Mouse (Mus musculus) CH12.LX (cell line): ENCODE results near the gene Myo3b. TPM values are rescaled to one million over a fixed set of nuclear protein-coding genes. Genes with fewer than 3 reads are reported as not detected.

ENCODE experiments used
- DNase-seq: peaks from one replicate; pipeline ENCODE4 v3.0.0-alpha.2; 2013; ENCODE audit errors: extremely low read depth
- H3K27ac ChIP-seq: 2 replicates; pipeline ENCODE4 v1.5.1; 2012; ENCODE audit warnings: low read depth, mild to moderate bottlenecking, control low read depth, moderate library complexity; ENCODE audit not compliant: insufficient read depth
- H3K27me3 ChIP-seq: replicated peaks from 2 replicates; pipeline ENCODE3; 2012; ENCODE audit warnings: inconsistent platforms
- H3K36me3 ChIP-seq, 2 experiments: replicated peaks in 1 of 2; 2 replicates each; pipeline versions ENCODE3 to v1.6.1; 2012; ENCODE audit warnings: inconsistent platforms in 1 of 2, low read length in 1 of 2, mild to moderate bottlenecking in 1 of 2, mixed read lengths in 1 of 2, moderate library complexity in 1 of 2; ENCODE audit not compliant: control insufficient read depth in 1 of 2, insufficient read depth in 1 of 2
- H3K4me1 ChIP-seq, 2 experiments: 2 replicates each; pipeline ENCODE4 v1.6.1; 2012; ENCODE audit warnings: inconsistent platforms in 1 of 2, moderate library complexity in 1 of 2; ENCODE audit not compliant: insufficient read depth in 2 of 2, control insufficient read depth in 1 of 2
- H3K4me2 ChIP-seq: 2 replicates; pipeline ENCODE4 v1.6.1; 2012; ENCODE audit warnings: low read depth, mild to moderate bottlenecking, control low read depth; ENCODE audit not compliant: poor library complexity, insufficient read depth, severe bottlenecking
- H3K4me3 ChIP-seq, 3 experiments: fragments of 150-350 bp in 1 of 3; sonication (generic) in 1 of 3; replicated peaks in 1 of 3; 2 replicates each; pipeline versions ENCODE3 to v1.5.1; 2011 to 2012; ENCODE audit warnings: low read depth in 2 of 3, low read length in 2 of 3, mild to moderate bottlenecking in 2 of 3, moderate library complexity in 2 of 3, control low read depth in 1 of 3, improper control_type of control experiment in 1 of 3, inconsistent platforms in 1 of 3, mixed read lengths in 1 of 3; ENCODE audit not compliant: poor library complexity in 1 of 3
- H3K79me2 ChIP-seq: replicated peaks from 2 replicates; pipeline ENCODE4 v1.6.1; 2012; ENCODE audit warnings: mild to moderate bottlenecking, moderate library complexity; ENCODE audit not compliant: control insufficient read depth, poor library complexity, insufficient read depth, severe bottlenecking; ENCODE audit errors: extremely low read depth
- H3K9ac ChIP-seq: 2 replicates; pipeline ENCODE4 v1.6.1; 2012; ENCODE audit warnings: low read depth, mild to moderate bottlenecking, control low read depth, moderate library complexity; ENCODE audit not compliant: insufficient read depth
- H3K9me3 ChIP-seq: replicated peaks from 2 replicates; pipeline ENCODE3; 2012; ENCODE audit warnings: low read length, inconsistent platforms, mixed read lengths
- CHD1 ChIP-seq: IDR thresholded peaks from 2 replicates; pipeline ENCODE4 v1.6.1; 2012; ENCODE audit warnings: low read depth, low read length, improper control_type of control experiment, inconsistent platforms
- CHD2 ChIP-seq: IDR thresholded peaks from 2 replicates; pipeline ENCODE4 v1.6.1; 2011; ENCODE audit warnings: low read length, improper control_type of control experiment
- CTCF ChIP-seq, 2 experiments: IDR thresholded peaks in 1 of 2; conservative IDR thresholded peaks in 1 of 2; 2 replicates each; pipeline ENCODE4 v1.5.1; 2011 to 2012; ENCODE audit warnings: low read depth in 2 of 2, low read length in 2 of 2, improper control_type of control experiment in 1 of 2, inconsistent platforms in 1 of 2, mild to moderate bottlenecking in 1 of 2, moderate library complexity in 1 of 2
- EP300 ChIP-seq: IDR thresholded peaks from 2 replicates; pipeline ENCODE4 v1.6.1; 2011; ENCODE audit warnings: low read length, improper control_type of control experiment
- ETS1 ChIP-seq: conservative IDR thresholded peaks from 2 replicates; pipeline ENCODE4 v1.6.1; 2012; ENCODE audit warnings: low read depth, mild to moderate bottlenecking, inconsistent platforms, low read length, improper control_type of control experiment, moderate library complexity
- GABPA ChIP-seq: IDR thresholded peaks from 2 replicates; pipeline ENCODE4 v1.6.1; 2012; ENCODE audit warnings: low read depth, low read length, improper control_type of control experiment, inconsistent platforms; ENCODE audit not compliant: insufficient replicate concordance
- HCFC1 ChIP-seq: IDR thresholded peaks from 2 replicates; pipeline ENCODE4 v1.6.1; 2012; ENCODE audit warnings: low read depth, mild to moderate bottlenecking, inconsistent platforms, low read length, improper control_type of control experiment
- MAFK ChIP-seq: IDR thresholded peaks from 2 replicates; pipeline ENCODE4 v1.6.1; 2011; ENCODE audit warnings: low read length, improper control_type of control experiment; ENCODE audit not compliant: insufficient replicate concordance
- NELFE ChIP-seq: IDR thresholded peaks from 2 replicates; pipeline ENCODE4 v1.6.1; 2011; ENCODE audit warnings: low read depth, low read length, improper control_type of control experiment
- PAX5 ChIP-seq: IDR thresholded peaks from 2 replicates; pipeline ENCODE4 v1.6.1; 2012; ENCODE audit warnings: low read length, inconsistent platforms, mixed read lengths
- POLR2A ChIP-seq: IDR thresholded peaks from 2 replicates; pipeline ENCODE4 v1.6.1; 2011; ENCODE audit warnings: low read depth, mild to moderate bottlenecking, improper control_type of control experiment, low read length
- RCOR1 ChIP-seq: conservative IDR thresholded peaks from 2 replicates; pipeline ENCODE4 v1.6.1; 2012; ENCODE audit warnings: low read depth, mild to moderate bottlenecking, inconsistent platforms, low read length, improper control_type of control experiment
- TBP ChIP-seq: conservative IDR thresholded peaks from 2 replicates; pipeline ENCODE4 v1.6.1; 2011; ENCODE audit warnings: low read depth, low read length, improper control_type of control experiment
- TCF12 ChIP-seq: IDR thresholded peaks from 2 replicates; pipeline ENCODE4 v1.6.1; 2014; ENCODE audit warnings: low read depth, mild to moderate bottlenecking, inconsistent platforms, low read length, improper control_type of control experiment
- ZC3H11A ChIP-seq: IDR thresholded peaks from 2 replicates; pipeline ENCODE4 v1.6.1; 2012; ENCODE audit warnings: low read depth, mild to moderate bottlenecking, inconsistent platforms, low read length, improper control_type of control experiment
- ZMIZ1 ChIP-seq: IDR thresholded peaks from 2 replicates; pipeline ENCODE4 v1.6.1; 2012; ENCODE audit warnings: low read depth, mild to moderate bottlenecking, inconsistent platforms, low read length, improper control_type of control experiment
- dilution Hi-C: fragments of 300-500 bp; cut with MboI; formaldehyde crosslinking; loops from 2 replicates; pipeline ENCODE4 v1.14.3; 2020; ENCODE audit warnings: low sequenced_read_pairs; ENCODE audit not compliant: extremely low pct_unique_long_range_greater_than_20kb, extremely low pct_ligation_motif_present
- in situ Hi-C: fragments of 300-500 bp; cut with MboI; formaldehyde crosslinking; loops from 3 replicates; pipeline ENCODE4 v1.14.3; 2019; ENCODE audit warnings: low sequenced_read_pairs, low pct_ligation_motif_present, low pct_unique_long_range_greater_than_20kb, mixed read lengths
- polyA plus RNA-seq: library from polyadenylated mRNA; unstranded; fragments of >175 nt; gene quantifications from 2 replicates; pipeline ENCODE4 v1.2.1, GENCODE M21; 2012; ENCODE audit warnings: low read depth; ENCODE audit not compliant: insufficient read length
- total RNA-seq, 2 experiments: library from RNA; depleted of rRNA; stranded (reverse); fragments of 300-350 nt in 1 of 2; fragments of >200 nt in 1 of 2; gene quantifications; 2 replicates each; pipeline ENCODE4 v1.2.3; 2012 to 2014

The Myo3b gene
- total and polyA plus RNA-seq, 3 experiments, result 0.63 to 0.76 (median 0.64) TPM

DNA sequence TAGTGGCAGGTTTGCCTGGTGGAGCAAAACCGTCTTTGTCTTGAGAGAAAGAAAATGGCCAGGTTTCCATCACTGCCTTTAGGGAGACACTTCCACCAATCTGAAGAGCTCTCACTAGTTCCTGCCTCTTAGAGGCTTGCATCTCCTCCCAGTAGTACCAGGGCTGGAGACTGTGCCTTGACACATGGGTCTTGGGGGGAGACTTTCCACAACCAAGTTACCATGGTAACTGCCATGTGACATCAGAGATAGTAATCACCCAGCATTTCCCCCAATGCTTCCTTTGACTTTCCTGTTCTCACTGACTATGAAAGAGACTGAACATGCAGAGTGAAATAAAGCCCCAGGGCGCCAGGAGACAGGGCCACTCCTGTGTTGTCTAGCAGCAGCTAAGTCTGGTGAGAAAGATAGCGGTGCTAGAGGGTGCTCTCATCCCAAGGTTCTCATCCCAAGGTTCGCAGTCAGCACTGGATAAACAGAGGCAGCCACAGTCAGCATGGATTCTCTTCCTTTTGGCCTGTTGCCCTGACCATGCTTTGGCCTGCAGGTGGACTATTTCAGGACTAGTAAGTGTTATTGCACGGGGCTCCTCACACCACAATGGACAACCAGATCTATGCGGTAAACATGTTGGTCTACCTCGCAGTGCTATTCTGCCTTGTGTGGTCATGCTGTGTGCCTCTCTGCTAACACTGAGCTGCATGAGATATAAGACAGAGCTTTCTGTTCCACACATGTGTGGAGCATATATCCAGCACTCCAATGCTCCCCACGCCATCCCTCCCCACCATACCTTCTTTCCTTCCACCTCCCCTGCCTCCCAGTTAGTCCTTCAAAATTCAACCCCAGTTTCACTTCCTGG lies 223.0 kb downstream of the Myo3b start:
- dilution Hi-C loops, result no loop called here
- in situ Hi-C loops, result no loop called here
- Histone ChIP-seq H3K9me3 (no peaks in the 10 kb centered on the region), H3K4me1 (peaks cover 0 to 8% of the 10 kb centered on the region in 2 experiments; a peak in 1 of 4 replicates), H3K27me3 (no peaks in the 10 kb centered on the region), H3K79me2 (no peaks in the 10 kb centered on the region), H3K4me3 (no peak overlapping the region), H3K36me3 (no peaks in the 10 kb centered on the region), H3K9ac (no peak overlapping the region), H3K27ac (no peak overlapping the region), H3K4me2 (no peak overlapping the region)
- DNase-seq, result no peak
- TF ChIP-seq HCFC1, result no peak
- peak in 1 of 2 experiments; percentile 22; a peak in 1 of 4 replicates for TF ChIP-seq CTCF (conservative IDR thresholded peaks at IDR 0.05 in 1 of 2, IDR thresholded peaks at IDR 0.05 in 1 of 2; ENCODE audit: low read depth in 2 of 2, low read length in 2 of 2)

DNA sequence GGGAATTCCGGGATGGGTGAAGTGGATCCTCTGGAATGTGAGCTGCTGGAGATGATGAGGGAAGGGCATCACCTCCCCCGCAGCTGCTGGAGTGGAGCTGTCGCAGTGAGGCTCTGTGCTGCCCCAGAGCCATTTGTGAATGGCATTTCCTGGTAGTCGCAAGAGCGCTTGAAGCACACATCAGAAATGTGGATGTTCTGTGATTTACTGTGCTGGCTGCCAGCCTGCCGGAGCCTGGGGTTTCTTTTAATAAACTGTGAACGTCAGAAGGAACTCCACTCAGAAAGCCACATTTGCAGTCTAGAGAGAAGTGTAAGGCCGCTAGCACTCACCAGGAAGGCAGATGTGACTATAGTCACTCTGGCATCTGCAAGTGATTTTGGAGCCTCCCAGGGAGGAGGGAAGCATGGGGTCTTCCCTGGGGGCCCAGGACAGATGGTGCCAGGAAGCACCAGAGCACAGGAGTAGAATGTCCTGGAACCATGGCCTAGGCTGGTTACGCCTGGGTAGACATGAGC lies 223.7 kb downstream of the Myo3b start:
- no peaks in the 10 kb centered on the region for H3K79me2 ChIP-seq
- no peaks in the 10 kb centered on the region for H3K36me3 ChIP-seq
- DNase-seq, result no peak
- no peak for TF ChIP-seq GABPA
- TF ChIP-seq NELFE, result no peak
- no peak for TF ChIP-seq RCOR1
- no peak for TF ChIP-seq ETS1
- TF ChIP-seq EP300, result no peak
- no peak for TF ChIP-seq CHD1
- no peak for TF ChIP-seq TBP
- no peak for TF ChIP-seq ZMIZ1
- TF ChIP-seq TCF12, result no peak
- TF ChIP-seq POLR2A, result no peak
- TF ChIP-seq CHD2, result no peak
- no peak for TF ChIP-seq ZC3H11A
- no peak for TF ChIP-seq MAFK
- no peak for TF ChIP-seq PAX5
- TF ChIP-seq, all 38 proteins: peak for 0
- dilution Hi-C loops, result no loop called here
- H3K4me1 ChIP-seq, result peaks cover 0 to 8% of the 10 kb centered on the region in 2 experiments; a peak in 1 of 4 replicates
- H3K9ac ChIP-seq, result no peak overlapping the region
- in situ Hi-C loops, result no loop called here
- H3K9me3 ChIP-seq, result no peaks in the 10 kb centered on the region
- no peaks in the 10 kb centered on the region for H3K27me3 ChIP-seq
- no peak overlapping the region for H3K27ac ChIP-seq
- no peak overlapping the region for H3K4me3 ChIP-seq
- H3K4me2 ChIP-seq, result no peak overlapping the region
